Mouse (Mus musculus) stomach, postnatal 0 days (tissue): ENCODE results near the gene Armh4.
"Not testable (repeated sequence)": the region's sequence is repeated elsewhere in the genome, so short reads cannot be mapped to it uniquely, and the experiment has no call there.

Experiments used
- CTCF ChIP-seq: IDR thresholded peaks from 2 replicates; pipeline ENCODE4 v1.5.1; 2016; ENCODE audit warnings: antibody characterized with exemption, low read depth, mild to moderate bottlenecking, moderate library complexity
- EP300 ChIP-seq: optimal IDR thresholded peaks from 2 replicates; pipeline ENCODE3; 2016; ENCODE audit warnings: antibody characterized with exemption

DNA sequence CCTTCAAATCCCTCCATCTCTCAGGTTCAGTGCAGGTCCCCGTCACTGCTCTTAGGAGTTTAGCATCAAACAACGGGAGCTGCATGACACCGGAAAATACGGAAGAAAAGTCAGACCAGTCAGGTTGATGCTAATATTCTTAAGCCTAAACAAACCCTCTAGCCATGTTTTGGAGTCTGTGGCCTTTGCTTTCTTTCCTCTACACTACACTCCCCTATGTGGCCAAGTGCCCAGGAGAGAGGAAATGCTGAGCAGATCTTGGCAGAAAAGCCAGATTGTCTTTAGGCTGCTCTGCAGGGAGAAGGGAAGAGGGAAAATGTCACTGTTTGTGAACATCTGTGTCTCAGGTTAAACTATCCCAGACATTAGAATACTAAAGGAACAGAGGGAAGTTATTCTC is 5.6 kb downstream of the Armh4 start:
- not testable (repeated sequence) for TF ChIP-seq CTCF, EP300
